Mouse (Mus musculus): Measurements from ENCODE around the gene Nedd9.

DNA sequence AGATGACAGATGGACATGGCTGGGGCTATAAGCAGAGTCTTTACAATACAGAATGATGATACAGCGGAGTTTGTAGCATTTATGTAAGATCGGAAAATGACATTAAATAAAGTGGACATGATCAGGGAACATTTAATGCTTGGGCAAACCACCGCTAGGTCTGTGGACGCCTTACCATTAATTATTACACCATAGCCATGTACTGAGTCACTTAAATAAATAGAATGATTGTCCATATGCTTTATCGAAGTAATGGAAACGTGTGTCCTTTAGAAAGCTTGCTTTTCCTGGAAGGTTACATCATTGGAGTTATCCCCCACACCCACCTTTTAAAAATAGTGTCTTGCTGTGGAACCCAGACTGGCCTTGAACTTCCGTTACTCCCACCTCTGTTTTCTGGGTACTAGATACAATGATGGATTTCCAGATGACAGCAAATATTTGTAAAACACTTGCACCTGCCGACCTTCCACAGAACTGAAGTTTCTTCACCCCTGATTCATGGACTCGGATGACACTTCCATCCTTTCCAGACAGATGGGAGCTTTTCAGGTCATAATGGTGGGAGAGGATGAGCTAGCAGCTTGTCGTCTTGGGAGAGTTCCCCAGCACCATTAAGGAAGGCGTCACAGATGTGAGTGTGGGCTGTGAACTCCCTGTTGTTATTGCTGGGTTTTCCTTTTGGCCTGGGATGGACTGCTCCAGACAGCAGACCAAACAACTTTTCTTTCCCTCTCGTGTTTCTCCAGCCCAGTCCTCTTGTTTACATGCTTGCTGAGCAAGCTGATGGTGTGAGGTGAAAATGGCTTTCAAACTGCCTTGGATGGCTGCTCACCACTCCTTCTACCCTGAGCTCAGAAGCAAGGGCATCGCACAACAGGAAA is 76.7 kb downstream of the Nedd9 start:
- TF ChIP-seq CTCF (IDR thresholded peaks at IDR 0.05; ENCODE audit: borderline replicate concordance, control insufficient read depth, extremely low read depth, insufficient read depth, low read length, poor library complexity) (no peak), POLR2A (IDR thresholded peaks at IDR 0.05; ENCODE audit: control insufficient read depth, extremely low read depth, insufficient read depth, low read length, poor library complexity) (no peak)

All from thymus, adult 2 months (tissue).